Mouse (Mus musculus): ENCODE data around the gene Henmt1.

Gene Henmt1

GRCm38 (mm10) chr3:108939573-108939972, at the start of gene Henmt1:
Henmt1 (plus strand) TSS chr3:108939873.
- no peak for DNase-seq

- no peak for DNase-seq
Observed at GRCm38 (mm10) chr3:108889908-108890307, 49.8 kb upstream of the Henmt1 start, which contains the start of gene Fndc7. Fndc7 (minus strand) TSS chr3:108890008.

- DNase-seq, result no peak
Observed at GRCm38 (mm10) chr3:108892080-108892479, 47.6 kb upstream of the Henmt1 start.

- no peak for DNase-seq
Observed at GRCm38 (mm10) chr3:108892914-108893313, 46.8 kb upstream of the Henmt1 start.

- no peak for DNase-seq
Observed at GRCm38 (mm10) chr3:108898640-108899039, 41.0 kb upstream of the Henmt1 start.

GRCm38 (mm10) chr3:108900147-108900546, 39.5 kb upstream of the Henmt1 start:
- no peak for DNase-seq

GRCm38 (mm10) chr3:108900681-108901080, 39.0 kb upstream of the Henmt1 start:
- no peak for DNase-seq

GRCm38 (mm10) chr3:108902038-108902437, 37.6 kb upstream of the Henmt1 start:
- DNase-seq, result no peak

GRCm38 (mm10) chr3:108902934-108903333, 36.7 kb upstream of the Henmt1 start:
- no peak for DNase-seq

- DNase-seq, result peak; percentile 13 to 18
Observed at GRCm38 (mm10) chr3:108910303-108911080, 29.2 kb upstream of the Henmt1 start.

- DNase-seq, result peak; percentile 76 to 88
Observed at GRCm38 (mm10) chr3:108911081-108911547, 28.6 kb upstream of the Henmt1 start.

GRCm38 (mm10) chr3:108911548-108912413, 27.9 kb upstream of the Henmt1 start, which contains the start of gene Prpf38b:
Prpf38b (minus strand) TSS chr3:108911727.
- DNase-seq, result peak; percentile 91 to 94

- DNase-seq, result no peak
Observed at GRCm38 (mm10) chr3:108915999-108916398, 23.7 kb upstream of the Henmt1 start.

GRCm38 (mm10) chr3:108916857-108917256, 22.8 kb upstream of the Henmt1 start:
- DNase-seq, result no peak

GRCm38 (mm10) chr3:108917986-108918385, 21.7 kb upstream of the Henmt1 start:
- DNase-seq, result no peak

- no peak for DNase-seq
Observed at GRCm38 (mm10) chr3:108918852-108919251, 20.8 kb upstream of the Henmt1 start.

GRCm38 (mm10) chr3:108920442-108921070, 19.1 kb upstream of the Henmt1 start:
- DNase-seq, result no peak

- no peak for DNase-seq
Observed at GRCm38 (mm10) chr3:108921822-108922221, 17.9 kb upstream of the Henmt1 start.

GRCm38 (mm10) chr3:108925677-108926076, 14.0 kb upstream of the Henmt1 start:
- DNase-seq, result no peak

GRCm38 (mm10) chr3:108926308-108926707, 13.4 kb upstream of the Henmt1 start:
- no peak for DNase-seq

GRCm38 (mm10) chr3:108933557-108933956, 6.1 kb upstream of the Henmt1 start:
- no peak for DNase-seq

GRCm38 (mm10) chr3:108938691-108939090, 982 bp upstream of the Henmt1 start:
- DNase-seq, result no peak
